Mouse (Mus musculus) T-helper 2 cell (primary cell): ENCODE measurements at regions not wholly inside any gene's neighbourhood (a gene's known extent, or its start where the extent isn't known, plus 50 kb on each side); places are given as distances from the start of the nearest gene placed in this dataset.

Experiments
- in situ Hi-C: fragments of 300-600 bp; cut with MboI, MseI; formaldehyde crosslinking; loops from one replicate; pipeline ENCODE4 v1.15.1; 2025; ENCODE audit warnings: high pct_unique_total_duplicates

GRCm38 (mm10) chr15:94219907-94220306, 245.3 kb downstream of the Adamts20 start:
- in situ Hi-C loops: loop anchor here (5.0 to 10.0 kb wide), 3 partner anchors 468 to 855 kb away; partner anchors contain the start of gene Prickle1

- in situ Hi-C loops: loop anchor here (5.0 to 10.0 kb wide), 3 partner anchors 464 to 858 kb away; partner anchors contain the start of gene Prickle1
These were observed 248.5 kb downstream of the Adamts20 start for GRCm38 (mm10) chr15:94216703-94217102.

- in situ Hi-C loops: loop anchor here (10.0 kb wide), 2 partner anchors 620 to 860 kb away; partner anchors contain the start of gene Prickle1
These were observed 250.8 kb downstream of the Adamts20 start for GRCm38 (mm10) chr15:94214440-94214839.

GRCm38 (mm10) chr15:94213393-94213792, 251.8 kb downstream of the Adamts20 start:
- in situ Hi-C loops: loop anchor here (10.0 kb wide), 2 partner anchors 619 to 861 kb away; partner anchors contain the start of gene Prickle1

GRCm38 (mm10) chr15:94208476-94208875, 256.7 kb downstream of the Adamts20 start:
- in situ Hi-C loops: loop anchor here (10.0 kb wide), 1 partner anchor 694 kb away; no protein-coding TSS in a partner anchor

GRCm38 (mm10) chr15:94206454-94206853, 258.8 kb downstream of the Adamts20 start:
- in situ Hi-C loops: loop anchor here (10.0 kb wide), 1 partner anchor 692 kb away; no protein-coding TSS in a partner anchor

GRCm38 (mm10) chr15:94205309-94205893, 259.8 kb downstream of the Adamts20 start:
- in situ Hi-C loops: loop anchor here (10.0 kb wide), 1 partner anchor 691 kb away; no protein-coding TSS in a partner anchor

GRCm38 (mm10) chr15:94190081-94190488, 275.1 kb downstream of the Adamts20 start:
- in situ Hi-C loops: no loop called here

GRCm38 (mm10) chr15:94187588-94187987, 277.6 kb downstream of the Adamts20 start:
- in situ Hi-C loops: no loop called here

- in situ Hi-C loops: no loop called here
These were observed 281.4 kb downstream of the Adamts20 start for GRCm38 (mm10) chr15:94183663-94184375.

GRCm38 (mm10) chr15:94174083-94174482, 291.1 kb downstream of the Adamts20 start:
- in situ Hi-C loops: no loop called here

GRCm38 (mm10) chr15:94160806-94161205, 304.4 kb downstream of the Adamts20 start:
- in situ Hi-C loops: no loop called here

- in situ Hi-C loops: no loop called here
These were observed 325.7 kb downstream of the Adamts20 start for GRCm38 (mm10) chr15:94139534-94139958.

- in situ Hi-C loops: no loop called here
These were observed 327.9 kb downstream of the Adamts20 start for GRCm38 (mm10) chr15:94137159-94137952.

- in situ Hi-C loops: loop anchor here (25.0 kb wide), 1 partner anchor 1600 kb away; no protein-coding TSS in a partner anchor
These were observed 352.4 kb downstream of the Adamts20 start for GRCm38 (mm10) chr15:94112801-94113200.

GRCm38 (mm10) chr15:94107186-94107716, 358.0 kb downstream of the Adamts20 start:
- in situ Hi-C loops: loop anchor here (25.0 kb wide), 1 partner anchor 1595 kb away; no protein-coding TSS in a partner anchor

GRCm38 (mm10) chr15:94090644-94091043, 374.6 kb downstream of the Adamts20 start:
- in situ Hi-C loops: no loop called here

GRCm38 (mm10) chr15:94089856-94090255, 375.4 kb downstream of the Adamts20 start:
- in situ Hi-C loops: no loop called here

GRCm38 (mm10) chr15:94082369-94082768, 382.8 kb downstream of the Adamts20 start:
- in situ Hi-C loops: no loop called here

GRCm38 (mm10) chr15:94077056-94077455, 388.2 kb downstream of the Adamts20 start:
- in situ Hi-C loops: no loop called here
